Mouse (Mus musculus): ENCODE results near the gene Tmem151a. TPM values are rescaled to one million over a fixed set of nuclear protein-coding genes. Genes with fewer than 3 reads are reported as not detected.

The Tmem151a gene
- polyA plus RNA-seq, 1 experiment from 2014 or later: 2.2 TPM

Other genes with a start within 250 kb of the Tmem151a start
- gene Ccs, start 246.2 kb downstream of the Tmem151a start, polyA plus RNA-seq (2014; fragmentation: Nextera tagmentation; extraction: Ambion mirVana): 46.8 and 48.0 TPM in 2 replicates
- gene Ccdc87, start 246.2 kb downstream of the Tmem151a start, polyA plus RNA-seq (2014; fragmentation: Nextera tagmentation; extraction: Ambion mirVana): not detected in 2 replicates
- gene Ctsf, start 230.4 kb downstream of the Tmem151a start, polyA plus RNA-seq (2014; fragmentation: Nextera tagmentation; extraction: Ambion mirVana): 17.7 and 20.2 TPM in 2 replicates
- 5.1 and 5.2 TPM in 2 replicates for gene Actn3, start 207.6 kb downstream of the Tmem151a start, polyA plus RNA-seq (2014; fragmentation: Nextera tagmentation; extraction: Ambion mirVana)
- 6.4 and 6.5 TPM in 2 replicates for gene Zdhhc24, start 206.9 kb downstream of the Tmem151a start, polyA plus RNA-seq (2014; fragmentation: Nextera tagmentation; extraction: Ambion mirVana)
- gene Bbs1, start 178.9 kb downstream of the Tmem151a start, polyA plus RNA-seq (2014; fragmentation: Nextera tagmentation; extraction: Ambion mirVana): 4.3 and 4.9 TPM in 2 replicates
- 143 and 147 TPM in 2 replicates for gene Dpp3, start 157.2 kb downstream of the Tmem151a start, polyA plus RNA-seq (2014; fragmentation: Nextera tagmentation; extraction: Ambion mirVana)
- gene Peli3, start 142.4 kb downstream of the Tmem151a start, polyA plus RNA-seq (2014; fragmentation: Nextera tagmentation; extraction: Ambion mirVana): 1.6 and 1.9 TPM in 2 replicates
- 170 and 182 TPM in 2 replicates for gene Mrpl11, start 123.4 kb downstream of the Tmem151a start, polyA plus RNA-seq (2014; fragmentation: Nextera tagmentation; extraction: Ambion mirVana)
- gene Npas4, start 95.2 kb downstream of the Tmem151a start, polyA plus RNA-seq (2014; fragmentation: Nextera tagmentation; extraction: Ambion mirVana): not detected in 2 replicates
- gene Slc29a2, start 61.7 kb downstream of the Tmem151a start, polyA plus RNA-seq (2014; fragmentation: Nextera tagmentation; extraction: Ambion mirVana): 5.0 and 6.0 TPM in 2 replicates
- 36.6 and 37.8 TPM in 2 replicates for gene B4gat1, start 46.7 kb downstream of the Tmem151a start, polyA plus RNA-seq (2014; fragmentation: Nextera tagmentation; extraction: Ambion mirVana)
- 1.7 and 2.0 TPM in 2 replicates for gene AC124502.3, start 46.6 kb downstream of the Tmem151a start, polyA plus RNA-seq (2014; fragmentation: Nextera tagmentation; extraction: Ambion mirVana)
- 52.6 and 61.2 TPM in 2 replicates for gene Brms1, start 44.2 kb downstream of the Tmem151a start, polyA plus RNA-seq (2014; fragmentation: Nextera tagmentation; extraction: Ambion mirVana)
- gene Rin1, start 35.0 kb downstream of the Tmem151a start, polyA plus RNA-seq (2014; fragmentation: Nextera tagmentation; extraction: Ambion mirVana): 1.3 and 1.6 TPM in 2 replicates
- gene Cd248, start 17.5 kb downstream of the Tmem151a start, polyA plus RNA-seq (2014; fragmentation: Nextera tagmentation; extraction: Ambion mirVana): 41.1 and 45.6 TPM in 2 replicates
- gene Yif1a, start 3.0 kb upstream of the Tmem151a start, polyA plus RNA-seq (2014; fragmentation: Nextera tagmentation; extraction: Ambion mirVana): 68.5 and 71.2 TPM in 2 replicates
- 33.8 and 36.3 TPM in 2 replicates for gene Cnih2, start 13.0 kb upstream of the Tmem151a start, polyA plus RNA-seq (2014; fragmentation: Nextera tagmentation; extraction: Ambion mirVana)
- 242 and 244 TPM in 2 replicates for gene Rab1b, start 21.5 kb upstream of the Tmem151a start, polyA plus RNA-seq (2014; fragmentation: Nextera tagmentation; extraction: Ambion mirVana)
- 21.2 and 23.8 TPM in 2 replicates for gene Klc2, start 33.0 kb upstream of the Tmem151a start, polyA plus RNA-seq (2014; fragmentation: Nextera tagmentation; extraction: Ambion mirVana)
- gene Pacs1, start 187.6 kb upstream of the Tmem151a start, polyA plus RNA-seq (2014; fragmentation: Nextera tagmentation; extraction: Ambion mirVana): 29.3 and 34.2 TPM in 2 replicates
- 405 and 414 TPM in 2 replicates for gene Sf3b2, start 209.9 kb upstream of the Tmem151a start, polyA plus RNA-seq (2014; fragmentation: Nextera tagmentation; extraction: Ambion mirVana)
- 8.6 and 8.8 TPM in 2 replicates for gene Gal3st3, start 212.8 kb upstream of the Tmem151a start, polyA plus RNA-seq (2014; fragmentation: Nextera tagmentation; extraction: Ambion mirVana)

Measured in limb, embryonic 11.5 days (tissue).